Mouse (Mus musculus): ENCODE measurements around the gene Rab10.

DNA sequence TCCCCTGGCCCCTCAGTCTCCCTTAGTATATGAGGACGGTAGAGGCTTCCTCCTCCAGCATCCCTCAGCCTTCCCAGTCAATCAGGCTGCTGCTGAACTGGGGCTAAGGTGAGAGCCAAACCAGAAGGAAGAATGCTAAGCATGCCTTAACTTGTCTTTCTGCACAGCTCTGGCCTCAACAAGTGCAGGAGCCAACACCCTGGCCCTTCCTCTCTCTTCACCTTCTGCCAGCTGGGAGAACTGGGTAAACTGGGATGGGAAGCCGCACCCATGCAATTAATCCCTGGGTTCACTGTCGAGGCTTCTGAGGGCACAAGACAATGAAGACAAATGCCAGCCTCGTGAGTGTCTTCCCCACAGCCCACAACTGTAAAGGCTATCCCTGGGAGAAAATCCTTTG is 19.9 kb upstream of the Rab10 start:
- no peak for TF ChIP-seq CTCF (IDR thresholded peaks at IDR 0.05; ENCODE audit: control insufficient read depth, insufficient read depth, insufficient read length)
- TF ChIP-seq MYOG (IDR thresholded peaks at IDR 0.05; ENCODE audit: control insufficient read depth, extremely low read depth, insufficient read length) = no peak
